Mouse (Mus musculus) thymus, postnatal 0 days (tissue): ENCODE results near the gene Zg16. TPM values are rescaled to one million over a fixed set of nuclear protein-coding genes. Genes with fewer than 3 reads are reported as not detected.
"Not testable (repeated sequence)": the region's sequence is repeated elsewhere in the genome, so short reads cannot be mapped to it uniquely, and the experiment has no call there.

Experiments
- DNase-seq: peaks from one replicate; pipeline ENCODE4 v3.0.0-alpha.2; 2015; ENCODE audit warnings: low spot score
- polyA plus RNA-seq: library from polyadenylated mRNA; unstranded; fragments of >200 nt; fragmentation: Nextera tagmentation; extraction: Ambion mirVana; gene quantifications from 2 replicates; pipeline ENCODE4 v1.2.1, GENCODE M21; 2015

The Zg16 gene
- polyA plus RNA-seq = 2.4 and 2.7 TPM in 2 replicates

DNA sequence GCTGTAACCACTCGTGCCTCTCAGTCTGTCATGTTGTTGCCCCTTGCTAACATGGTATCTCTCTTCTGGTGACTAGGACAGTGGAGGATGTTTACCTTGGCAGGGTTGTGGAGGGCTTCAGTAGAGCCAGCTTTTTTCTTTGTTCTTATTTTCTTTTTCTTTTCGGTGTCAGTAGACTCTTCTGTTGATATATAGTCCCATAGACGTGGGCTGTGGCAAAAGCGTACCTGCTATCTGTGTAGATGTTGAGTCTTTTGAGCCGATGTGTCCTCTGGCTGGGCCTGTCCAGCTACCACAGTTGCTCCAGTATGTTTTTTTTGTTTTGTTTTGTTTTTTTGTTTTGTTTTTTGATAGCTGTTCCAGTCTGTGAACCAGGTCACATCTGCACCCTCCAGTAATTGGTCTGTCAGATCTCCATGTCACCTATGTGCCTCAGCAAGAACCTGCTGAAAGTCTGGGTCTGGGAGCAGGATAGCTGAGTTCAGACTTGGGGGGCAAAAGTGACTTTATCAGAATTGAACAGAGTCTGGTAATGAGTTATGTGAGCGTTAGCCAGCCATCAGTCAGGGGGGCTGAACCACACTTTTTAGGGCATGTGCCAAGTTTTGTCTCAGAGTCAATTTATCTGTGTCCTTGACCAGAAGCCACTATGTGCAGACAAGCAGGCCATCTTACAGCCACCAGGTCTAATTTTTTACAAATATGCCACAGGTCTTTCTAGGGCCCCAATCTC, at the start of gene Zg16:
TSS of gene Zg16 (minus strand) at position 51 of the 733 bp plus-strand sequence.
- not testable (repeated sequence) for DNase-seq

DNA sequence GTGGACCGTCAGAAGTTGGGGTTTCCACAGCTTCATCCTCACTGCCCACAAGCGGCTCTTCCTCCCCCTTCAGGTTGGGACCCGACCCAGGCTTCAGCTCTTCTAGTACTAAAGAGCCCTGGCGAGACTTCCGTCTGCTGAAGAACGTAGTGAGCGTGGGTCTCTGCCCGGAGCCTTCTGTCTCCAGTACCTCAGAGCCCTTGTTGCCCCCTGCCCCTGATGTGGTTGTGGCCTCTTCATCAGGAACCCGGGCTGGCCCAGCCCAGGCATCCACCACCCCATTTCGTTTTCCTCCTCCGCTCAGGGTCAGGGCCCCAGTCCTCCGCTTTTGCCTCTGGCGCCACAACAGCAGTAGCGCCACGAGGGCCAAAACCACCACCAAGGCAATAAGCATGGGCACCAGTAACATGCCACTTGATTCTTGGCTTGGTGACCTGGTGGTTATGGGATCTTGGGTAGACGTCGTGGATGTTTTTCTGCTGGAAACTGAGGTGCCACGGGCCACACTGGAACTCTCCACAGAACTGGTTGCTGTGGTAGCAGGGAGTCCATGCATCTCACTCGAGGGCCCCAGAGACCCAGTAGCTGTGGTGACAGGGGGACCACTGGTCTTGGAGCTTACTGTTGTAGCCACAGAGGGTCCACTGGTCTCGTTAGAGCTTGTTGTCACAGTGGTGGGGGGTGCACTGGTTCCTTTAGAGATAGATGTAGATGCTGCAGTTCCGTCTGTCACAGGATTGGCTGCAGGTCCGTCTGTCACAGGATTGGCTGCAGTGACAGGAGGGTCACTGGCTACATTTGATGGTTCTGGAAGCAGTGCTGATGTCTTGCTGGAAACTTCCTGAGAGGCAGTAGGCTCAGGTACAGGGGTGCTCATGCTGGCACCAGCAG, 49.3 kb upstream of the Zg16 start:
- no peak for DNase-seq

DNA sequence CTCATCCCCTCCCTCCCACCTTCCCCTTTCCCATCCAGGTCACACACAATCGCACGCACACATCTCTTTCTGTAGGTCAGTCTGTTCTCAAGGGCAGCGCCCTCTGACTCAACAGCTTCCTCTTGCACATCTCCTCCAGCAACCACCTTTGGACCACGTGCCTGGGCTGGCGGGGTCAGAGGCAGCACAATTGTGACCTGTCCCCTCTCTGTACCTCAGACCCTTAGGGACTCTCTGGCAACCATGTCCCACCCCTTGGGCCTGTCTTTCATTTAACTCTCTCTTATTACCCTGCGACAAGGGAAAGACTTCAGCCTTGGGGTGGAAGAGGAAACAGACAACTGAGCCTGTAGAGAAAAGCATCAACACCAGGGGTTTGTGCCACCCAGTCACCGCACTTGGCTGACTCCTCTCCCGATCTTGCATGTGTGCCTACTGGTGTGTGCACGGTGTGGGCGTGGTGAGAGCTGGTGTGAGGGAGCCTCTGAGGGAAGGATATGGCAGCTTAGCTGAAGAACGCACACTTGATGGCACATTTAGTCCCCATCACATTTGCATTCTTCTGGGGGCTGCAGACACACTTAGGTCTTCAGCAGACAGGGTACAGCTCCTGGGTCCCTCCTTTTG, 47.8 kb upstream of the Zg16 start:
- peak; percentile 42 for DNase-seq

DNA sequence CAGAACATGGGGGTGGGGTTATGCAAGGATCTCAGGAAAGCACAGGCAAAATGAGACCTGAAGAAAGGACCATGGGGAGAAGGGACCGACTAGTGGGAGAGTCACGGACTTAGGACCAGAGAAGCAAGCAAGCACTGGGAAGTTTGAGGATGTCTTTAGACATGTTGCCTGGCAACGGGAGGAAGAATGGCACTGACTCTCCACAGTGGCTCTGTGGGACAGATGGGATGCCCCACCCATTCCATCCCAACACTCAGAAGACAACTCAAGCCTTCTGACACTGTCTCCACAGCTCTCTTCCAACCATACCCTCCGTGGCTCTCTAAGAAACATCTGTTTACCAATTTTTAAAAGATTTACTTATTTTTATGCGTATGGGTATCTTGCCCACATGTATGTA, 46.0 kb upstream of the Zg16 start:
- no peak for DNase-seq

DNA sequence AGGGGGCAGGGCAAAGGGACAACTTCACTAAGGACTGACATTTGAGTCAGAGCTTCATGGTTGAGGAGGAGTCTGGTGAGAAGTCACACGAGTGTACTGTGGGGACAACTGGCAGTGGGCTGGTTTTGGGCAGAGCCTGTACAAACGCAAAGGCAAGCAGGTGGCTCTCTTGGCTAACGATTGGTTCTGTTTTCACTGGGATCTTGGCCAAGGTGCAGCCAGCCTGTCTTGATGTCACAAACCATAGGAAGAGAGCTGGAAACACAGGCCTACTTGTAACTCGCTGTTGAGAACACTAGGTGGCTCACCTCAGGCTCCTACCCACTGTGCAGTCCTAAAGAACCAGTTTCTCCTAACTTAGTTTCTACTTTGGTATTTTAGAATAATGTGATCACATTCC, 42.5 kb upstream of the Zg16 start:
- DNase-seq = peak; percentile 52

DNA sequence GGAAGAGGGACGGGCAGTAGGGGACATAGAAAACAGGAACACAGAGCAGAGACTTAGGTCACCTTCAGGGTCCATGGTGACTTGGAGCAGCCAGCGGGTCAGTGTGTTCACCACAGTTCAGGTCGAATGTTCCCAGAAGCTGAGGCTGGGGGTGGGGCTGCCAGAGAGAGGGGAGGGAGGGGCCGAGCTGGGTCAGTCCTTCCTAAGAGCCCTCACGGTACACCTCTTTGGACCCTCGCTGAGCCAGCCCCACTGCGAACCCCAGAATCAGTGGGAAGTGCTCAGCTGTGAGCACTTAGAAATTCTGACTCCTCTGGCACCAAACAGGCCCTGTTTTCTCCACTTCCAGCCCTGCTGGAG, 34.8 kb upstream of the Zg16 start, which contains the start of gene Qprt:
TSS of gene Qprt (minus strand) at position 316 of the 360 bp plus-strand sequence.
- DNase-seq = no peak

DNA sequence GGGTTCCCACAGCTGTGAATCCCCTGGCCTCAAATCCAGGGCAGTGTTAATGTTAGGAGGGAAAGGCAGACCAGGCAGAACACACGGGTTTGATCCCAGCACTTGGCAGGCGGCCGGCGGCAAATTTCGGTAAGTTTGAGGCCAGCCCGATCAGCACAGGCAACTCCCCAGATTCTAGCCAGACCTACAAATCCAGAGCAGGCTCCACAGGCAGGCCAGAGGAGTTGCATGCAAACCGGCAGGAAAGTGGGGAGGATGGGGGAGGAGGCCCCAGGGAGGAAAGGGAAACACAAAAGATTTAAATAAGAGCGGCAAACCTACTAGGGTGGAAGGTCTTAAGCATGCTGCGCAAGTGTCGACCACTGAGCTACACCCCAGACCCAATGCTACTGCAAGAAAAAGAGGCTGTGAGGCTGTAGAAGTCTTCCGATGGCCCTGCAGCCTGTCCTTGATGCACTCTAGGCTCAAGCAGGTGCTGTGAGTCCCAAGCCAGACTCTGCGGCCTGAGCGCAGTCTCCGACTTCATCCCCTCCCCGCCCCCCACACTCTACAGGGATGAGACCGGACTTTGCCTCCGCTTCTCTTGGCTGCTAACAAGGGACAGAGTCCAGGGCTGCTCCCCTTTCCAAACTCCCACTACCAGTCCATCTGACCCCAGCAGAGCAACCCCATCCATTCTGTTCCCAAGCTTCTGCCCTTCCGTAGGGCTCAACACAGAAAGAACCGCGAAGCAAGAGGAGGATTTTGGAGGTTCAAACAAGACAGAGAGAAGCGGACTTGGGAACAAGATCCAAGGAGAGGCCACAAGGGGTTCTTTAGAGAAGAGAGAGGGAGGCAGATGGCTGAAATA, 34.2 kb upstream of the Zg16 start:
- no peak for DNase-seq

DNA sequence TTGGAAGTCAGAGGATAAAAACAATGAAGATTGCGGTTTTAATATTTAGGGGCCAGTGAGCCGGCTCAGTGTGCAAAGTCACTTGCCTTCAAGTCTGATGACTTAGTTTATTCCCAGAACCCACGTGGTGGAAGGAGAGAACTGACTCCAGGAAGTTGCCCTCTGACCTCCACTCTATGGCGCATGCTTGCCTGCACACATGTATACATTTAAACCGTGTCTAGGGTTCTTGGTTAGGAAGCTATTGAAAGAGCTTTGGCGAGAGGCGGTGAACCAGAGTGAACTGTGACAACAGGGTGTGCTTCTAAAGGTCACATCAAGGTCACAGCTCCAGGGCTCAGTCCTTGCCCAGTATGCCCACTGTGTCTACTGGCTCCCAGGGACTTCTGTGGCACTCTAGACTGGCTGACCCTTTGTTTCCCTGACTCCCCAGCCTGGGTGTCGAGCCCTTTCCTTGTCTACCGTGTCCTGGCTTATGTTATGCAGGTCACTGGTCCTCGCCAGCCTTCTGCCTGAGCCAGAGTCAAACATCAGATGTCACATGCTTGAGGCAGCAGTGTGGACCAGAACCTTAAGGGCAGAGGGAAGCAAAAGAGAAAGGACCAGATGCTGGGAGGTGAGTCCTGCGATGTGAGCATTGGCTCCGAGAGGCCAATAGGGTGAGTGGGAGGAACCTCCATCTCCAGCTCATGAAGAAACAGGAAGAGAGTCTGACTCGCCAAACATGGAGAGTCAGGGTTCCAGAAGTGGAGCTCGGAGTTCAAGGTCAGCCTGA, 31.7 kb upstream of the Zg16 start:
- DNase-seq = no peak

DNA sequence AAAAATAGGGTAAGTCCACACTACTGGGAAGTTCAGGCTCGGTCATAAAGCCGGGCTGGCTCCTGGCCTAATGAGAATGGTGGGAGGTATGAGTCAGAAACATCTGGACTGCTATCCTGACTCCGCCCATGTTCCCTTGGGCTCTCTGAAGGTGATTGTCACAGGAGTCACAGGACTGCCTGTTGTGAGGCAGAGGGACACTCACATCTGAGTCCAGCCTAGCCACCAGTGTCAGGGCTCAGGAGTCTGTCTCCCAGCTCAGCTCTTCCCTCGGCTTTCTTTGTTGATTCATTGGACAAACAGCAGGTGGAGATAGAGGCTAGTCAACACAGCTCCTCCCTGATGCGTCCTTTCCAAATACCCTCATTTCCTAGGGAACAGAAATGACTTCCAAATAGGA, 30.8 kb upstream of the Zg16 start:
- DNase-seq = no peak

DNA sequence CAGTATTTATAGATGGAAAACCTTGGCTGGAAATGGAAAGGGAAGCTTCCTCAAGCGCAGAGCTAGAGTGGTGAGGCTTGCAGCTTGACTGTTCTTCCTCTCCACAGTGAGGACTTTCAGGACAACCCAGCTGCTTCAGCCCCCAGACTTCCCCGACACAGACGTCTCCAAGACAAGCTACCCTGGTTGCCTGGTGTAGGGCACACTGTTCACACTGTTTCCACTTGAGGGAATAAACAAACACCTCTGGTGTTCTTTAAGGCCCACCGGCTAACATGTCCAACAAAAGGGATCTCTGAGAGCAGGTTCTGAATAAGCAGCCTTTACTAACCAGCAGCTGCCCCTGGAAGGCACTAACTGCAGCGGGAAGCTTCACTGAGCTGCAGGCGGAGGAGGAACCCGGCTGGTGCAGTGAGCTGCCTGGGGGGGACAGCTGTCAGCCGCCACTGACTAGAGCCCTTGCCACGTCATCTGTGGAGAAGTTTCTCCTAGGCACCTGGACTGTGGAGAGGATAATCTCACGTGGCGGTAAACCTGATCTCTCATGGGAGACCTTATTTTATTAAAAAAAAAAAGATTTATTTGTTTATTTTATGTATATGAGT, 29.3 kb upstream of the Zg16 start:
- no peak for DNase-seq

DNA sequence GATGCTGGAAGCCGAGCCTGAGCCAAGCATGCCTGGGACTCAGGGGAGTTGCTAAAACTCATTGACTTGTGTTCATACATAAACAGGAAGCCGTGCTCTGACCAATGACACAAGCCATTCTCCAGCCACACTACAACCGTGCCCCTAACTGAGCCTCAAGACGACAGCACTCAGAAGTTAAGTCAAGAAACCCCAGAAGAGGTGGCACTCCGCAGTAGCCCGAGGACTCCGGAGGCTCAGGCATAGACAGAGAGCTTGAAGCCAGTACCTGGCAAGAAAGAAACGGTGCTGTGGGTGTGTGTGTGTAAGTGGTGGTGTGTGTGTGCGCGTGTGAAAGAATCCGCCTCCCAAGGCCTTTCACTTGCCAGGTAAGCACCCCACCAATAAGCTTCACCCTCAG, 27.8 kb upstream of the Zg16 start:
- DNase-seq = no peak

DNA sequence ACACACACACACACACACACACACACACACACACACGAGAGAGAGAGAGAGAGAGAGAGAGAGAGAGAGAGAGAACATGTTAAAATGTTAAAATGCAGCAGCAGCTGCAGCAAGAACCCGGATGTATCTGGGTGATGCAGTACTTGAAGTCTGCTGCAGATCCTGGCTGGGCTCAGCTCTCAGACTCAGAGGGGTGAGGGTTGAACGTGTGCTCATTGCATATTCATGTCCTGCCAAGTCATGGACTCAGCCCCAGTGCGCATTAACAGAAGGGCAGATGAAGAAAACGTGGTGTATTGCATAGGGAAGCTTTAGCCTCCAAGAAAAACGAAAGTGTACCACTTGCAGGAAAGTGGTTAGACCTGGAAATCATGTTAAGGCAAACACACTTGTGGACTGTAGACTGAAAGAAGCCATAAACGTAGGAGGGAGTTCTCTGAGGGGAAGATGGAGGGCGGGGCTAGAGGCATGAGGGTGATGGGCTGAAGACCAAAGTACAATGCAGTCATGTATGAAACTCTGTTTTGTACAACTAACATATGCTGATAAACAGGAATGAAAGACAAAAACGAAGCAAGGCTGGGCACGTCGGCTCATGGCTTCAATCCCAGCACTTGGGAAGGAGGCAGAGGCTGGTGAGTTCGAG, 26.6 kb upstream of the Zg16 start:
- DNase-seq = peak; percentile 72

DNA sequence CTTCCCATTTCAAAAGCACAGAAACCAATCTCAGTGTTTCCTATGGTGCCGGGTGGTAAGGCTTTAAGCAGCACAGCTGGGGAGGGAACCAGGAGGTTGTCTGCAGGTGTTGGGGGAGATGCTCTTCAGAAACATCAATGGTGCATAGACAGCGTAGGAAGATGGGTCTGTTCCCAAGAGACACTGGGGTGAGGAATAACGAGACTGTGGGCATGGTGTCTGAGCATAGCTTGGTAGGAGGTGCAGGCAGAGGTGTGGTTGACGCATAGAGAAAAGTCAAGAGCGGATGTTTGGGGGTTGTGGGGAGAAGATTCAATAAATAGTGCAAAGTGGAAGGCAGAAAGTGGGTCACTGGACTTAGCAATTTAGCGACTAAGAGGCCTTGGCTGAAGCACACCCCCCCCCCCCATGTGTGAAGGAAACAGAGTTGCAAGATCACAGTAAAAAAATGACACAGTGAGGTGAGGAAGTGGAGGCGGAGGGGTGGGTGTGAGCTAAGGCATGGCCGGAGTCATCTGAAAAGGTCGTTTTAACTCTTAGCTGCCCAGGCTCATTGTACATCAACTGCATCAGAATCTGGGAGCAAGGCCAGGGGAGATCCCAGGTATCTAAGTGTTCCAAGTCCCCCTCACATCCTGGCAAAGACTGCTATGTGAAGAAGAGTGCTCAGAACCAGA, 25.9 kb upstream of the Zg16 start:
- peak; percentile 72 for DNase-seq

DNA sequence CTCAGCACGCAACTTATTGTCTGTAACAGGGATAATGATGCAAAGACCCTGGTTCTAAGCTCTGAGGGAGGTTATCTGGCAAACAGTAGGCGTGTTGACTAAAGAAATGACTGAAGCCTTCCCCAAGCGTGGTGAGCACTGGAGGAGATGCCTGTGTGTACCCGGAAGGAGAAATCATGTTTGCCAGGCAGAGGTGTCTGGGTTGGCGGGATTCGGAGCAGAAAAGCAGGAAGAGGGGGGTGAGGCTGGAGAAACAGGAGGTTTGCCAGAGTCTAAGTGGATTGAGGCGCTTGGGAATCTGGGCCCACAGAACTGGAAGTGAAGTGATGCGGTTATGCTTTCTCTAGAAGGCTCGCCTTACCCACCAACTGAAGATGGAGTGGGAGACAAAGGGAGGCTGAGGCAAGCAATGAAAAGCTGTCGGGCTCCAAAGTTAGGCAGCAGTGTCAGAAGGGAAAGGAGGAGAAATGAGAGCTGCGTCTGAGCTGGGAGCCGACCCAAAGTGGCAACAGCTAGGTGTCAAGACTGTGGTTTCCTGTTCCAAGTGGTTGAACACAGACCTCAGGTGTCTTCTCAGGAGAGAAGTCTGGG, 25.2 kb upstream of the Zg16 start:
- no peak for DNase-seq

DNA sequence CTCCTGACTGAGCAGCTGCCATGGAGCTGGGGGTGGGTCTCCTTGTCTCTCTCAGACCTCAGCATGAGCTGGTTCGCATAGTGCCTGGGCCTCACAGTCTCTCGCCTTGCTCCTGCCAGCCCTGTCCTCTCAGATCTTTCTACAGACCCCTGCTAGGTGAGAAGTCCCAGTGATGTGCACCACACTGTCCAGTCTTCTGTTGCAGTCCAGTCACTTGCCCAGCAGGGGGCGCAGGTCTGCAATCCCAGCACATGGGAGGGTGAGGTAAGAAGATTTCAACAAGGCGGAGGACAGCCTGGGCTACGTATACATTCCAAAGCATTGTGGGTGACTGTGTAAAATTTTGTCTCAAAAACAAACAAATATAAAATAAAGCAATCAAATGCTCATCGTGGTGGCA, 24.3 kb upstream of the Zg16 start:
- DNase-seq = peak; percentile 78

DNA sequence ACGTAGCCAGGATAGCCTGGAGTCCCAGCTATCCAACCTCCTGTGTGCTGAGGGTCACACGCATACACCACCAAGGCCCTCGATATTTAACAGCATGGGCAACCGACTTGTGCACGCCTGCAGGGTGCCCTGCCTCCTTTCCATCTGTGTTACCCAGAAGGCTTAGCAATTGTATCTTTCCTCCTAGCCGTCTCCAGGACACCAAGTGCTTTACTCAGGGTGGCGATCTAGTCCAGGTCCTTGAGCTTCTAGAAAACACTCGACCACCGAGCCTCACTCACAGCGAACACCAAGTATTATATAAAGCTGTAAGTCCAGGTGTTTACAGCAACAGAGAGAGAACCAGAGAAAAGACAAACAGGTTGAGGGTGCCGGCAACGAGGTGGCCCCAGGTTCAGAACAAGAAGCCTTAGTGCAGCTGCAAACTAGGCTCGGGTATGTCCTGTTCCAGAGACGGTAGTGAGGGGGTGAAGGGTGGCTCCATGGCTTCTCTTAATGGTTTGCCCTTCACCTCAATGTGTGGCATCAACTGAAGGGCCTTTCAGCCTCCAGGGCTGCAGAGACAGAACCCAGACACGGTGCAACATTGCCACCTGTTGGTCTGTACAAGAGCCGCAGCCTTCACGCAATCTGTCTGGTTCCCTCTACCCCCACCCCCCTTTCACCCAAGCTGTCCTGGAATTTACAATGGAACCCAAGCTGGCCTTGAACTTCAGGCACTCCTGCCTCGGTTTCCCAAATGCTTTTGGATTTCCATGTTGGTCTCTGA, 23.3 kb upstream of the Zg16 start:
- DNase-seq = peak; percentile 84

DNA sequence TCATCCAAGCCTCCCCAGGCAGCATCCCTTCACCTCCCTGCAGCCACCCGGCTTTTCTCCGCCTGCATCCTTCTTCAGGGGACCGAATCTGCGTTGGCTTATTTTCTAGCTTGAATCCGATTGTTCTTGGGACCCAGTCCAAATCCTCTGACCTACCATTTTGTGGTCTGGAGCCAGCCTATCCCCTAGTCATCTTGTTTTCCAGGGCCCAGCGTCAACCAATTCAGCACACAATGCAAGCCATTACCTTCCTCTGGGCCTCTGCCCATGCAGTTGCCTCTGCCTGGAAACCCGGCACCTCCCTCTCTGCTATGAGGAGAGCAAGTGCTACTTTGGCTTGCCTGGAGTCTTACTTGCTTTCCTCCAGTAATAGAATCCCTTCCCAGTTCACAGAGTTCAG, 18.4 kb upstream of the Zg16 start:
- no peak for DNase-seq
